Mouse (Mus musculus) liver, embryonic 13.5 days (tissue): ENCODE data around the gene Ankrd45. TPM values are rescaled to one million over a fixed set of nuclear protein-coding genes. Genes with fewer than 3 reads are reported as not detected.
"Not testable (repeated sequence)": the region's sequence is repeated elsewhere in the genome, so short reads cannot be mapped to it uniquely, and the experiment has no call there.

Experiments
- ATAC-seq: fragments of 200-750 bp; cut with Nextera tagmentation; 2 replicates; pipeline ENCODE4 v1.8.0; 2017; ENCODE audit warnings: low read depth, mild to moderate bottlenecking, moderate number of reproducible peaks, moderate library complexity
- DNase-seq: peaks from one replicate; pipeline ENCODE4 v3.0.0; 2022
- H3K27ac ChIP-seq: fragments of 300-500 bp; sonication (generic); 2 replicates; pipeline ENCODE4 v1.5.1; 2015; ENCODE audit warnings: moderate library complexity, mild to moderate bottlenecking, inconsistent platforms
- H3K27me3 ChIP-seq: fragments of 300-500 bp; sonication (generic); 2 replicates; pipeline ENCODE4 v1.6.1; 2015; ENCODE audit warnings: mild to moderate bottlenecking, inconsistent platforms
- H3K36me3 ChIP-seq: fragments of 300-500 bp; sonication (generic); 2 replicates; pipeline ENCODE4 v1.6.1; 2015; ENCODE audit warnings: mild to moderate bottlenecking, inconsistent platforms
- H3K4me1 ChIP-seq: fragments of 300-500 bp; sonication (generic); replicated peaks from 2 replicates; pipeline ENCODE4 v1.6.1; 2015; ENCODE audit warnings: inconsistent platforms
- H3K4me2 ChIP-seq: fragments of 300-500 bp; sonication (generic); 2 replicates; pipeline ENCODE4 v1.6.1; 2015; ENCODE audit warnings: inconsistent platforms, mild to moderate bottlenecking, moderate library complexity
- H3K4me3 ChIP-seq: fragments of 300-500 bp; sonication (generic); replicated peaks from 2 replicates; pipeline ENCODE4 v1.5.1; 2015; ENCODE audit warnings: mild to moderate bottlenecking, inconsistent platforms
- H3K9ac ChIP-seq: fragments of 300-500 bp; sonication (generic); 2 replicates; pipeline ENCODE4 v1.6.1; 2015; ENCODE audit warnings: mild to moderate bottlenecking, inconsistent platforms
- H3K9me3 ChIP-seq: fragments of 300-500 bp; sonication (generic); replicated peaks from 2 replicates; pipeline ENCODE4 v1.6.1; 2016; ENCODE audit warnings: inconsistent platforms
- WGBS: fragments of 180-500 bp; shearing (Covaris S2); methylation state at CpG from one replicate; pipeline ENCODE4 v1.1.7; 2015; ENCODE audit not compliant: insufficient replicate concordance; 5-methylcytosine and 5-hydroxymethylcytosine counted together
- polyA plus RNA-seq: library from polyadenylated mRNA; unstranded; fragments of >200 nt; fragmentation: Nextera tagmentation; extraction: Ambion mirVana; gene quantifications from 2 replicates; pipeline ENCODE4 v1.2.1, GENCODE M21; 2015

Ankrd45 gene
- polyA plus RNA-seq, 1 experiment from 2014 or later: 0.06 TPM

DNA sequence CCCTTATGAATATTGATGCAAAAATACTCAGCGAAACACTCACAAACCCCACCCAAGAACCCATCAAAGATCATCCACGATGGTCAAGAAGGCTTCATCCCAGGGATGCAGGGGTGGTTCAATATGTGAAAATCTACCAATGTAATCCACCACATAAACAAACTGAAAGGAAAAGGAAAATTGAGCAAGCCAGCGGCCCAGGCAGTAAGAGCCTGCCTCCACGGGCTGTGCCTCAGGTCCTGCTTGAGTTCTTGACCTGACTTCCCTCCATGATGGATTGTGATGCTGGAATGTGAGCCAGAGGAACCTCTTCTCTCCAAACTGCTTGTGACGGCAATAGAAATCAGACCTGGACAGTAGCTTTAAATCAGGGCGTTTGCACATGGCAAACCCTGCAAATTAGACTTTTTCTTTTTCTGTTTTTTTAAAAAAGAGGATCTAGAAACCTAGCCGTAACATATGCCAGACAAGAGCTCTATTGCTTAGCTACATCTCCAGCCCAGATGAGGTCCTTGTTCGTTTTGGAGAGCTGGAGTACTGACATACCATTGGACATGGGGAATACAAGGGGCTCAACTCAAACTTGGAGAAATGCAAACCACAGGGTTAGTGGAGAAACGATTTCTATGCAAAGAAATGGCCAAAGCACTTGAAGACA, 47.9 kb downstream of the Ankrd45 start:
- Histone ChIP-seq H3K4me1 (peaks cover 10% of the 10 kb centered on the region), H3K9me3 (no peaks in the 10 kb centered on the region), H3K27me3 (peaks cover 11% of the 10 kb centered on the region), H3K36me3 (no peaks in the 10 kb centered on the region), H3K27ac (no peak overlapping the region), H3K4me2 (no peak overlapping the region), H3K4me3 (no peak overlapping the region), H3K9ac (no peak overlapping the region)
- no peak for DNase-seq
- 59% methylated on average over 9 of the region's 9 CpGs for WGBS
- no peak for ATAC-seq

DNA sequence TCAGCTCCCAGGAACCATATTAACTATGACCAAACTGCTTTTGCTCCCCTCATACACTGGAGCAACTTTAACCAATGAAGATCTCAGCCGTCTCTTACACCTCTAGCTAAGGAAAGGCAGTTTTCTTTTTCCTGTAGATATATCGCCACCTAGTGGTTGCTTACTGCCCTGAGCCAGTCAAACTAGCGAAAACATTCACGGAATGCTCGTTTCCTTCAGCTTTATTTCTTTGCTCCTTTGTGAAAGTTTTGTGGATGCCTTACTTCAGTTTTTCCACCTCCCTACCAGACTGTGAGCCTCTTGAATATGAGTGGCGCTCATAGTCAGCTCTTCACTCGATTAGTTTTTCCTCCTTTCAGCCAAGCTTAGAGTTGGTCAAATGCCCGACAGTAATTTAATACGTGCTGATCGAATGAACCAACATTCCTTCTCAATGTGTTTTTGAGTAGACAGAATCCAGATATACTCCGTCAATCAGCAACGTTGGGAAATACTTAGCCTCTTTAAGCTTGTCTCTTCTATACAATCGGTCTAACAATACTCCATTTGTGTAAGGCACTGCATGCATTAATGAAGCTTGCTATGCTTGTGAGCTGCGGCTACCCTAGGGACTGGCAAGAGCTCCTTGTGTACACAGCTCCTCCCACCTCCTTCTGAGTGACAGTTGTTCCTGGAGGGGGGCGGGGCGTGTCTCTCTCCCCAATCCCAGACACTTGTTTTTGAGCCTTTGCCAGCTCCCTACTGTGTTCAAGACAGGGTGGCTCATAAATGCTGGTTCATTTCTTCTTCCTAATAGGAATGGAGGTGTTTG, 53.3 kb downstream of the Ankrd45 start:
- peaks cover 6% of the 10 kb centered on the region; the same call in 1 of the 2 replicates for H3K27me3 ChIP-seq
- H3K9ac ChIP-seq: peak overlapping the region; percentile 73
- peak; percentile 96 for ATAC-seq
- WGBS: under 1% methylated on average over 16 of the region's 16 CpGs
- H3K36me3 ChIP-seq: no peaks in the 10 kb centered on the region
- no peaks in the 10 kb centered on the region for H3K9me3 ChIP-seq
- peak; percentile 65 for DNase-seq
- H3K4me3 ChIP-seq: peak overlapping the region; percentile 60
- peak overlapping the region; percentile 9; the same call in 1 of the 2 replicates for H3K27ac ChIP-seq
- peaks cover 18% of the 10 kb centered on the region for H3K4me1 ChIP-seq
- peak overlapping the region; percentile 75 for H3K4me2 ChIP-seq

DNA sequence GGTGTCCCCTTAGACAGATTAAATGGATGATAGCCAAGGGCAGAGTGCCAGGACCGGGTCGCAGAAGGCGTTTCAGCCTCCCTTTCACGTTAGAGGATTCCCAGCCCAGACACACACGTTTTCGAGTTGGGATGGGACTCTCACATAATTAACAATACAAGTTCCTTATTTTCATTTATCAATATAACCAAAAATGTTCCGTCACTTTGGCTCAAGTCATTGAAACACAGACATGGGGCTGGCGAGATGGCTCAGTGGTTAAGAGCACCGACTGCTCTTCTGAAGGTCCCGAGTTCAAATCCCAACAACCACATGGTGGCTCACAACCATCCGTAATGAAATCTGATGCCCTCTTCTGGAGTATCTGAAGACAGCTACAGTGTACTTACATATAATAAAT, 53.9 kb downstream of the Ankrd45 start:
- Histone ChIP-seq H3K4me3 (peak overlapping the region; percentile 60; the same call in 1 of the 2 replicates), H3K4me1 (peaks cover 18% of the 10 kb centered on the region), H3K4me2 (peak overlapping the region; percentile 75)
- not testable (repeated sequence) for H3K27ac ChIP-seq, H3K27me3 ChIP-seq, ATAC-seq, DNase-seq, H3K9ac ChIP-seq, H3K9me3 ChIP-seq, H3K36me3 ChIP-seq
- WGBS: 54% methylated on average over 11 of the region's 11 CpGs

DNA sequence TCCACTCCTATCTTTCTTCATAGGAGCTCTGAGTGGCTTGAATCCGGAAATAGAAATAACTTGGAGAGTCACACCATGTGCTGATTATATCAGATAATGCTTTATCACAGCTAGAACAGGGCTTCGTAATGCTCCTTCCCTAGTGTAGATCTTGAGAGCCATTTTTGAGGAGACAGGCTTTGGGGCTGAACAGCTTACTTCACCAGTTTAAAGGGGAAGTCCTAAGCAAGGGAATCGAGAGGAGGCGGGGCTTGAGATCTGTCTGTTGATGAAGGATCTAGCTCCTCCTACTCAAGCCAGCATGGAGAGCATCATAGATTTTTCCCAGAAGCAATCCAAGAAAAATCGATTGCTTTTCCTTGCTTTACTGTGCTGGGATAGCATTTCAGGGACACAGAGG, 57.4 kb downstream of the Ankrd45 start:
- Histone ChIP-seq H3K9ac (no peak overlapping the region), H3K9me3 (no peaks in the 10 kb centered on the region), H3K27ac (no peak overlapping the region), H3K4me1 (peaks cover 18% of the 10 kb centered on the region), H3K27me3 (no peaks in the 10 kb centered on the region), H3K4me2 (no peak overlapping the region), H3K4me3 (no peak overlapping the region), H3K36me3 (no peaks in the 10 kb centered on the region)
- 37% methylated on average over 5 of the region's 5 CpGs for WGBS
- DNase-seq: no peak
- no peak for ATAC-seq

DNA sequence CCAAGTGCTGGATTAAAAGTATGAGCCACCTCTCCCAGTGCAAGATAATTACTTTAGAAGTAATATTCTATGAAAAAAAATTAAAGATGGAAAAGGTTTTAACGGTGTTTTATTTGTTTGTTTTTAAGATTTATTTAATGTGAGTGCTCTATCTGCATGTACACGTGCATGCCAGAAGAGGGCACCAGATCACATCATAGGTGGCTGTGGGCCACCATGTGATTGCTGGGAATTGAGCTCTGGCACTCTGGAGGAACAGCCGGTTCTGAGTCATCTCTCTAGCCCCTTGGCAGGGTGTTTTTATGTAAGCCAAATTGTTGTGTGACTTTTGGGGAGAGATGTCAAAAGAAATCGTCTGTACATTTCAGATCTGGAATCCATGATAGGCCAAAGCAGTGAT, 72.0 kb downstream of the Ankrd45 start:
- Histone ChIP-seq H3K9me3 (no peaks in the 10 kb centered on the region), H3K36me3 (no peaks in the 10 kb centered on the region), H3K9ac (no peak overlapping the region), H3K27ac (no peak overlapping the region), H3K4me1 (no peaks in the 10 kb centered on the region), H3K4me3 (no peak overlapping the region), H3K4me2 (no peak overlapping the region), H3K27me3 (no peaks in the 10 kb centered on the region)
- peak; percentile 8 for DNase-seq
- no peak for ATAC-seq
- WGBS: 26% methylated on average over 4 of the region's 4 CpGs

DNA sequence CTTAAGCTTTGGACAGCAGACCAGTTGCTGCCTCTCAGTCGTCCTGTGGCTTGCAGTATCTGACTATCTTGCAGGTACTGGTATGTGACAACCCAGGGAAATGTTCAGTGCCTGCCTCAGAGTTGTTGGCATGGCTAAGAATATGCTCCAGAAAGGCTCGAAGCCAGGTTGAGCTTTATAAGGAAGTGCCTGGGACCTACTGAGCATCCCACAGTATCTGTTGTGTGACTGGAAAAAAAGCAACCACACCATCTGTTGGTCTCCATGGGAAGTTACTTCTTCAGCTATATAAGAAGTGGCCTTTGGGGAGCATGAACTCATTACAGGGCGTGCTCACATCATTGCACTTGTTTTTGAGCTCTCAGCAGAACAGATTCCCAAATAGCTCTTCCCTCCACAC, 77.3 kb downstream of the Ankrd45 start:
- WGBS: 57% methylated on average over 3 of the region's 3 CpGs
- Histone ChIP-seq H3K36me3 (no peaks in the 10 kb centered on the region), H3K27me3 (no peaks in the 10 kb centered on the region), H3K4me3 (no peak overlapping the region), H3K27ac (no peak overlapping the region), H3K4me2 (no peak overlapping the region), H3K4me1 (no peaks in the 10 kb centered on the region), H3K9me3 (no peaks in the 10 kb centered on the region), H3K9ac (no peak overlapping the region)
- ATAC-seq (no peak), DNase-seq (no peak)

Other genes starting within 250 kb of the Ankrd45 start
- gene Rc3h1, start 236.3 kb upstream of the Ankrd45 start, polyA plus RNA-seq: 3.8 and 4.3 TPM in 2 replicates
- 326 and 385 TPM in 2 replicates for gene Serpinc1, start 164.1 kb upstream of the Ankrd45 start, polyA plus RNA-seq
- gene Zbtb37, start 107.8 kb upstream of the Ankrd45 start, polyA plus RNA-seq: 2.5 and 3.2 TPM in 2 replicates
- 40.7 and 49.0 TPM in 2 replicates for gene Dars2, start 72.0 kb upstream of the Ankrd45 start, polyA plus RNA-seq
- 35.3 and 39.8 TPM in 2 replicates for gene Cenpl, start 72.0 kb upstream of the Ankrd45 start, polyA plus RNA-seq
- 5.7 and 7.6 TPM in 2 replicates for gene Klhl20, start 11.2 kb upstream of the Ankrd45 start, polyA plus RNA-seq
- gene Tex50, start 16.6 kb downstream of the Ankrd45 start, polyA plus RNA-seq: not detected in 2 replicates
- 457 and 472 TPM in 2 replicates for gene Prdx6, start 108.5 kb downstream of the Ankrd45 start, polyA plus RNA-seq